Mouse (Mus musculus) WW6 (cell line): ENCODE data around the gene Neurl1b.
A peak's percentile ranks its signal among the peaks of the same experiment; 100 is the strongest.

ENCODE experiments used
- DNase-seq: peaks from one replicate; pipeline ENCODE4 v3.0.0-alpha.2; 2013; ENCODE audit warnings: low read depth, low spot score

The Neurl1b gene

GRCm38 (mm10) chr17:26451651-26452295 is 37.1 kb downstream of the Neurl1b start:
- no peak for DNase-seq

DNA sequence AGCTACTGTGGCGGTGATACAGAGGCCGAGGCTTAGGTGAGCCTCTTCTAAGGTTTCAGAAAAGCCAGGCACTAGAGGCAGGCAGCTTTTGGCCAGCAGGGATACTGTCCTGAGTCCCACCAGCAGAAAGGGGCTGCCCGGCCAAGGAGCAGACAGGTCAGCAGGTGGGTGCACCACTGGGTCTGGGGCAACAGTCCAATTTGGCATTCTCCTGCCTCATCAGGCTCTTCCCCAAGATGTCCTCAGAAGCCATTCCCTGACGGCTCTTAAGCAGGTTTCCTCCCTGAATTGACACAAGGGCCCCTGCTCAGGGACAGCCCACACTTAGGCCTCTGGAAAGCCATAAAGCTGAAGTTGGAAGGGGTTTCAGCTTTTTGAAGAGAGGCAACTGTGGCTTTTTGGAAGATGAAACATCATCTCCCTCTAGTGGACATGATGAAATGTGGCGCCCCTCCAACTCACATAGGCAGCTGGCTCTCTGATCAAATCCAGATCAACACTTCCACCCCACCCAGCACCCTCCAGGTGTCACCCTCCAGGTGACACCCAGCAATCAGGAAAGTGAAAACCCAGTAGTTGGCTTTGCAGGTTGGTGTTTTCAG is 37.8 kb downstream of the Neurl1b start:
- DNase-seq: no peak

DNA sequence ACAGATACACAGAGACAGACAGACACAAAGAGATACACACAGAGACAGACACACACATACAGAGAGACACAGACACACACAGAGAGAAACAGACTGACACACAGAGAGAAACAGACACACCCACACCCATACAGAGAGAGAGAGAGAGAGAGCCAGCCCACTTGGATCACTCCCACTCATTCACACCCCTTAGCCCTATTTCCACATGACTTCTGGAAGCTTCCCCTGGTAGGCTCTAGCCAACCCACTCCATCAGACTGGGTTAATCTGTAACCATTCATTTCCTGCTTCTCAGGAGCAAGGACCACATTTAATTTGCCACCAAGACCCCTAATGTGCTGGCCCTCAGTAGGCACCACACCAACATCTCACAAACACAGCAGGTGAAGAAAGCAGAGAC is 42.9 kb downstream of the Neurl1b start:
- no peak for DNase-seq

DNA sequence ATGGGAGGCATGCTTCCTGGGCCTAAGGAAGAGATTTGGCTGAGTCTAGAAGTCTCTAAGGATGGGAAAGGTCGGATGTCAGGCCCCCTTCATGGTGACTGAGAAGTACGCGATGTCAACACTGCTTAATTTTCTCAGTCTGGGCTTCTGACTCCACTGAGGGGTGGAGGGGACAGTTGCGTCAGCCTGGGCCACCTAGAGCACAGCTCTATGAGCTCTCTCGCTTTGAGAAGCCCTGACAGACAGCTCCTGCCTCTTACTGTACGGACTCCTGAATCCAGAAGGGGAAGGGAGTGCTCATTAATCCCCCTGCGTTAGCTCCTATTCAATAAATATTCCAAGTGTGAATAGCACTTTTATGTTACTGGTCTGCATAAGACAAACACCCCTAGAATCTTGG is 43.4 kb downstream of the Neurl1b start:
- no peak for DNase-seq

DNA sequence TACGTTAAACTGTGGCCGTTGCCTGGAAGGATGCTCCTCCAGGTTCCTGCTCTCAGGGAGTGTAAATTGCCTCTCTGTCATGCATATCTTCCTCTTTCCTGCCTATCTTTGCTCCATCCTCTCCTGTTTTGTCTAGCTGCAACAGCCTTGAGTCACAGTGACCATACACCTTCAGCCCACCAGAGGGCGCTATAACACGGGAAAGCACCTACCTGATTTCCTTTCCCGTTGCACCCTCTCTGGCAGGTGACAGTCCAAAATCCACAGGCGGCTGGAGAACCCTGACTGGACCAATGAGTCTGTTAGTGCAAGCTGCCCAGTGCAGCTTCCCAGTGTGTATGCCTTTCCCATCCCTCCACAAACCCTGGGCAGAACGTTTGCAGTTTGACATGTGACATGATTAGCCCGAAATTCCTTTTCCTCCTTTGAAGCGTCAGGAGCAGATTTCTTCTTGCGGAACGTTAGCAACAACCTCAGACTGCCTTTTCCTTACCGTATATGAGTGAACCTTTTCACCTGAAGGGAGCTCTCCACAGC is 48.1 kb downstream of the Neurl1b start:
- DNase-seq: peak; percentile 71

GRCm38 (mm10) chr17:26463432-26463831 is 48.8 kb downstream of the Neurl1b start:
- no peak for DNase-seq

GRCm38 (mm10) chr17:26463984-26464383 is 49.4 kb downstream of the Neurl1b start:
- DNase-seq: no peak

GRCm38 (mm10) chr17:26464481-26464880 is 49.9 kb downstream of the Neurl1b start:
- DNase-seq: no peak

DNA sequence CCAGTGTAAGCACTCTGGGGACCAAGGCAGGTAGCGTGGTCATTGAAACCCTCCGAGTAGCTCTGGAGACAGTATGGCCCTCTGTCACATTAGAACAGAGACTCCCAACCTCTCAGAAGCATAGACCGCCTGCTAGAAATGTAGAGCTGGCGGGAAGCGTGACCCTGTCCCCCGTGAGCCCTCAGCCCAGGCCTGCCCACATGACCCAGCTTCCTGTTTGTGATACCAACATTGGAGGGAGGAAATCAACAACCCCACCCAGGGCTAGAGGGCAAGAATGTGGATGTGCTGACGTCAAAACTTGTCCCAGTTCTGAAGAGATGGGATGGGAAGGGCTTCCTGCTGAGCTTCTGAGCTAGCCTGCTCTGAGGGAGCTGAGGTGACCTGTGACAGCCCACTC is 50.3 kb downstream of the Neurl1b start:
- no peak for DNase-seq

DNA sequence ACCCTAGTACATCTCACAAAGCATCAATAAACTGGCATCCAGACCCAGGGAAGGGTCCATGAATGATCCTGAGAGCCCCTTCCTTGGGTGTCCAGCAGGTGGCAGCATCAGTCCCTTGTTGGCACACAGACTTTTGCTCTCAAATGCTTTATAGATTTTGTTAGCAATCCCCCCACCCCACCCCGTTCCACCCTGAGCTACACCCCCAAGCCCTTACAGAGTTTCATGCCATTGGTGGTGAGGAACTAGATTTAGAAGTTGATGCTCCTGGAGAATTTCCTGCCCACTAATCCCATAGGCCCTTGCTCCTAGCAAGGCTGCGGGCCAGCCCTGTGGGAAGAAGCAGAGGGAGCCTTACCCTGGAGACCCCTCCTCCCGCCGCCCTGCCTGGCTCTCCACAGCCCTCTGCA is 52.1 kb downstream of the Neurl1b start:
- DNase-seq: peak; percentile 49

- no peak for DNase-seq
Observed at GRCm38 (mm10) chr17:26467619-26468018, 53.0 kb downstream of the Neurl1b start.

GRCm38 (mm10) chr17:26468102-26468894 is 53.7 kb downstream of the Neurl1b start:
- DNase-seq: no peak

GRCm38 (mm10) chr17:26476871-26477270 is 62.2 kb downstream of the Neurl1b start:
- DNase-seq: no peak

GRCm38 (mm10) chr17:26478672-26479071 is 64.0 kb downstream of the Neurl1b start:
- DNase-seq: no peak

DNA sequence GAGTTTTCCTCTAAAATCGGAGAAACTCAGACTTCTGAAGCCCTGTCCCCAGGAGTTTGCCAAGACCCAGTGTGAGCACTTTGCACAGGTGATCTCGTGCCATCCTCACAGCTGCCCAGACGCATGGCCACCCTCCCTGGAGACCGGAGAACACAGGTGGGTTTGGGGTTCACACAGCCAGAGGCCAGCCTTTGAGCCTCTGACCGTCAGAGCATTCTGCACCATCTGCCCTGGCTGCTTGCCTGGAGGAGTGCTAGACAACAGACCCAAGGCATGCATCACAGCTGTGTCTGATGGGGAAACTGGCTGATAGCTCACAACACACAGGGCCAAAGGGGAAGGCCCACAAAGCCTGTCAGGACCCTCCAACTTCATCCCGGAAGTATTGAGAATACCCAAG is 65.0 kb downstream of the Neurl1b start:
- DNase-seq: no peak

GRCm38 (mm10) chr17:26480956-26481355 is 66.3 kb downstream of the Neurl1b start:
- DNase-seq: no peak

GRCm38 (mm10) chr17:26484626-26485421 is 70.2 kb downstream of the Neurl1b start:
- DNase-seq: no peak

GRCm38 (mm10) chr17:26487266-26487665 is 72.6 kb downstream of the Neurl1b start:
- no peak for DNase-seq

DNA sequence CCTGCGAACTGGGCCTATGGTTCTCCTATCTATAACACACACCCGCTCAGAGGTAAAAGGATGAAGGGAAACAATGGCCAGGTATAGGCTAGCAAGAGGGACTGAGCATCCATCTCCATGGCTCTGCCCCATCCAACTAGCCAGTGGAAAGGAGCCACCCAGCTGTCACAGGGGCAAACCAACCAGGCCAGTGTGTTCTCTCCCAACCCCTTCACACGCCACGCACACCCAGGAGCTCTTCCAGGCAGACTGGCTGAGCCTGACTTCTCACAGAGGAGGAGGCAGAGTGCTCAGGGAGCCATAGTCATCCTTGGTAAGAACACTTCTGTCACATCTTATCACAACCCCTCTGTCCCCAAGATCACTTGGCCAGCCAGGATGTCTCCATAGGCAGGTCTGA is 73.3 kb downstream of the Neurl1b start:
- DNase-seq: no peak

DNA sequence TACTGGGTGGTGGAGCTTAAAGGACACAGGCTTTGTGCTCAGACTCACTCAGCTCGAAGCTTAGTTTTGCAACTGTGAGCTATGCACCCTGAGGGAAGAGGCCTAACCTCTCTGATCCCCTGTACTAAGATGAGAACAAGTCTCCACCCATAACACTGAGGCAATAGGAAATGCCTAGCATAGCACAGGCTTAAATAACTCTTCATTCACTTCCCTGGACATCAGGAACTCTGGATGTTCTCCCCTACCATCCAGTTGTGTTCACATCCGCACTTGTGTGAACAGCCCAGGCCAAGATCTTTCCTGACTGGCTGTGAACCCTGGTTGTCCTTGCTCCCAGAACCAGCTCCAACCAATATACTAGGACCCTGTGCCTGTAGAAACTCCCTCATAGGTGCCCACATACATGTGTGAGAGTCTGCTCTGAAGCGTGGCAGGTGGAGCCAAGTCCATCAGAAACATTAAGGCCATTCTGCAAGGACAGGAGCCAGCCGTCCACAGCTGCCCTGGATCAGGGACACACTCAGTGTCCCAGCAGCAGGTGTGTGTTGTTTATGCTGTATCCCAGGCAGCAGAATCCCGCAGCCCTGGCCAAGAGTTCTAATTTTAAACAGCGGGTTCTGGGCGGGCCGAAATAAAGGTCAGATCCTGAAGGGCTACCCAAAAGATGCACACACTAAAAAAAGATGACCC is 74.2 kb downstream of the Neurl1b start:
- no peak for DNase-seq

- no peak for DNase-seq
Observed at GRCm38 (mm10) chr17:26490072-26490471, 75.4 kb downstream of the Neurl1b start.
